Mouse (Mus musculus): ENCODE results near the gene Ezh1. TPM values are rescaled to one million over a fixed set of nuclear protein-coding genes. Genes with fewer than 3 reads are reported as not detected.

The Ezh1 gene
- polyA plus RNA-seq, 2 experiments from 2014 or later = 57.3 to 85.6 TPM

DNA sequence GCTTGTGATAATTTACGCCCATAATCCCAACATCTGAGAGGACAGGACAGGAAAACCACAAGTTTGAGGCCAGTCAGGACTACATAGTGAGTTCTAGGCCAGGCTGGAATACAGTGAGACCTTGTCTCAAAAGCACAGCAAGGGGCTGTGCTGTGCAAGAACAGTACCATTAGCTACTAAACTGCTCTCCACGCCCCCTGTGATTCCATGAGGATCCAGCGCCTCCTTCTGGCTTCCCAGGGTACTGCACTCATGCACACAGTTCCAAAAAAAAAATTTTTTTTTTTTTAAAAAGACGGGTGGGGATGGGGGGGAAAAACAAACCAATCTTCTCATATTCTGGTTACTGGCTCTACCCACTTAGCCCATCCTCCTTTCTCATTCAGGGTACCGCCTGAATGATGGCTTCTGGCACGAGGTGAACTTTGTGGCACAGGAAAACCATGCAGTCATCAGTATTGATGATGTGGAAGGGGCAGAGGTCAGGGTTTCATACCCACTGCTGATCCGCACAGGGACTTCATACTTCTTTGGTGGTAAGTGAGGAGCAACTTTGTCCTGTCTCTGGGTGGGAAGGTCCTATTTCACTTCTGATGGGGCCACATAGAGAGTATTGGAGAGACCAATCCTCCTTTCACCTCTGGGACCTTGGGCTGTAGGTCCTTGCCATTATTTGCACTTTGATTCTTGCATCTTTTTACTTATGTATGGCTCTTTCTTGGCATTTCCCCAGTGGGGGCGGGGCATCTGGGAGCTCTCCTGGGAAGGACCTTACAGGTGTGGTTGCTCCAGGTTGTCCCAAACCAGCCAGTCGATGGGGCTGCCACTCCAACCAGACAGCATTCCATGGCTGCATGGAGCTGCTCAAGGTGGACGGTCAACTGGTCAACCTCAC is 45.2 kb downstream of the Ezh1 start:
- ATAC-seq = no peak

DNA sequence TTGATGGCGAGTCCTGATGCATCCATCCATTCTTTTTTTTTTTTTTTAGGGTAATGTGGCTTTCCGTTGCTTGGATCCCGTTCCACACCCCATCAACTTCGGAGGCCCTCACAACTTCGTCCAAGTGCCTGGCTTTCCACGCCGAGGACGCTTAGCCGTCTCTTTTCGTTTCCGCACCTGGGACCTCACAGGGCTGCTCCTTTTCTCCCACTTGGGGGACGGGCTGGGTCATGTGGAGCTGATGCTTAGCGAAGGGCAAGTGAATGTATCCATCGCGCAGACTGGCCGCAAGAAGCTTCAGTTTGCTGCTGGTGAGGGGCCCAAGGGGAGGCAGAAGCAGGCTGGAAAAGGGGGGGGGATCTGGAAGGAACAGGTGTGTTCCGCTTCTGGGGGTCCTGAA is 46.0 kb downstream of the Ezh1 start:
- ATAC-seq = no peak

DNA sequence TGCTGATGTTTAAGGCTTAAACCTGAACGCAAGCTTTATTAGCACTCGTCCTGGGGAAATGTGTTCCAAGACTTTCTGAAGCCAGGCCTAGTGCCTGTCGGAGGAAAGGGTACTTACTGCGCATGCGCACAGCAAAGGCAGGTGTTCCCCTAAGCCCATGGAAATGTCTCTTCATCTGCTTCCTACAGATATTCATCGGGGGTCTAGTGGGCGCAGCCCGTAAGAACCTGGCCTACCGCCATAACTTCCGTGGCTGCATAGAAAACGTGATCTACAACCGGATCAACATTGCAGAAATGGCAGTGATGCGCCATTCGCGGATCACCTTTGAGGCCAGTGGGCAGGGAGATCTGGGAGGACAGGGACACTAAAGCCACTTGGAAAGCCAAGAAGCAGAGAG is 47.0 kb downstream of the Ezh1 start:
- ATAC-seq = no peak

DNA sequence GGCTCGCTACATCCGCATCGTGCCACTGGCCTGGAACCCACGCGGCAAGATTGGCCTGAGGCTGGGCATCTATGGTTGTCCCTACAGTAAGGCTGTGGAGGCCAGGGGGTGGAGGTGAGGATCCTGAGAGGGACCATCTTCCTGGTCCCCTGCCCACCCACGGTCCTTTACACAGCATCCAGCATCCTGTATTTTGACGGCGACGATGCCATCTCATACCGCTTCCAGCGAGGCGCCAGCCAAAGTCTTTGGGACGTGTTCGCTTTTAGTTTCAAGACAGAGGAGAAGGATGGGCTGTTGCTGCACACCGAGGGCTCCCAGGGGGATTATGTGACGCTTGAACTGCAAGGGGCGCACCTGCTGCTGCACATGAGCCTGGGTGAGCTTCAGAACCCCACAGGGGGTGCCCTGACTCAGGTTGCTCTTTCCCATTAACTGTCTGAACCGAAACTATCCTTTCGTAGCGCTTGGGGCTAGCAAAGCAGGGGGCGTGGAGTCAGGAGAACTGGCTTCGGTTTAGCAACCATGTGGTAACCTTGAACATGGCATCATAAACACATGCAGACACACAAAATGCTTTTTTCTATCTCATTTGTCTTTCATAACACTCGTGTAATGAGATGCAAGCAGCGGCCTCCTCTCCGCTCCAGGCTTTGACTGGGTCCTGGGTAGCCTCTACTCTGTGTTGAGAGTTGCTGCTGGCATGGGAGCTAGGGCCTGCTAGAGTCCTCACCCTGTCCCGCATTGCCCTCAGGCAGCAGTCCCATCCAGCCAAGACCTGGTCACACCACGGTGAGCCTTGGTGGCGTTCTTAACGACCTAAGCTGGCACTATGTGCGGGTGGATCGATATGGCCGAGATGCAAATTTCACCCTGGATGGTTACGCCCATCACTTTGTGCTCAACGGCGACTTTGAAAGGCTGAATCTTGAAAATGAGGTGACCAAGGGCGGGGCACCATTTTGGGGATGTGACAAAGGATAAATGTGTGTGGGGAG is 47.9 kb downstream of the Ezh1 start:
- no peak for ATAC-seq

GRCm38 (mm10) chr11:101176933-101177773 is 49.1 kb downstream of the Ezh1 start:
- peak; percentile 35 for ATAC-seq

DNA sequence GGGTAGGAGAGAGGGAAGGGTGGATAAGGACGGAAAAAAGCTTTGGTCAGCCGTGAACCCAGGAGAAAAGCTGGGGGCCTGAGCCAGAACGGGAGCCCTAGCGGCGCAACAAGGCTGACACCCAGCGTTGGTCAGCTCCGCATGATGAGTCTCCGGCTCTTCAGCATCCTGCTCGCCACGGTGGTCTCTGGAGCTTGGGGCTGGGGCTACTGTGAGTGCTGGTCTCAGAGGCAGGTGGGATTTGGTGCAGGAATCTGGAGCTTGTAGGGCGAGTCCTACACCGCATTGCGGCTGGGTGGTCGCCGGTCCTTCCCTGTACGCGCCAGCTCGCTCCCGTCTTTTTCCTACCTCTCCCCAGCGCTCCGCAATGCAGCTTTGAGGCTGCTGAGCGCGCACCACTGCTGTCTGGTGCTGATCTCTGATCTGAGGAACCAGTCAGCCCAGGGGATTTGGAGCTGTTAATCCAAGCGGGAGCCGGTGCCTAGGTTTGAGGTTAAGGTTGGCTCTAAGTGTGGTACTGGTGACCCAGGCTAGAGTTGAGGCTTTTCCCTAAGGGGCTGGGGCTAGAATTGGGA is 50.1 kb downstream of the Ezh1 start:
- no peak for ATAC-seq

DNA sequence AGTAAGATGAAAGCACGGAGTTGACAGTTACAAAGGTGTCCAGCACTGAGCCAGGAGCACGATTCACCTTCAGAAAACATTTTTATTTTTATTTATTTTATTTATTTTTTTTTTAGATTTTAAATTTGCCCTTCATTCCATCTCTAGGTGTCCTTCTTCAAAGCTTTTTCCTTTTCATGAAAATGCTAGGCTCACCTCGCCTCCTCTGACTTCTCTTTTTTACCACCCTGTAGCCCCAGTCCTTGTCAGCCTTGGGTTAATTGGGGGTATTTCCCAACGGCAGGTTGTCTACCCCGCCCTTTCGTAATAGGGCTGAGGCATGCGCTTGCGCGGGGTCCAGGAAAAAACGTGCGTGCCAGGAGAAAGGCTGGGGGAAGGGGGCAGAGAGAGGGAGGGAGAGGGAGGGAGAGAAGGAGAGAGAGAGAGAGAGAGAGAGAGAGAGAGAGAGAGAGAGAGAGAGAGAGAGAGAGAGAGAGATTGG is 50.6 kb downstream of the Ezh1 start:
- ATAC-seq = no peak

DNA sequence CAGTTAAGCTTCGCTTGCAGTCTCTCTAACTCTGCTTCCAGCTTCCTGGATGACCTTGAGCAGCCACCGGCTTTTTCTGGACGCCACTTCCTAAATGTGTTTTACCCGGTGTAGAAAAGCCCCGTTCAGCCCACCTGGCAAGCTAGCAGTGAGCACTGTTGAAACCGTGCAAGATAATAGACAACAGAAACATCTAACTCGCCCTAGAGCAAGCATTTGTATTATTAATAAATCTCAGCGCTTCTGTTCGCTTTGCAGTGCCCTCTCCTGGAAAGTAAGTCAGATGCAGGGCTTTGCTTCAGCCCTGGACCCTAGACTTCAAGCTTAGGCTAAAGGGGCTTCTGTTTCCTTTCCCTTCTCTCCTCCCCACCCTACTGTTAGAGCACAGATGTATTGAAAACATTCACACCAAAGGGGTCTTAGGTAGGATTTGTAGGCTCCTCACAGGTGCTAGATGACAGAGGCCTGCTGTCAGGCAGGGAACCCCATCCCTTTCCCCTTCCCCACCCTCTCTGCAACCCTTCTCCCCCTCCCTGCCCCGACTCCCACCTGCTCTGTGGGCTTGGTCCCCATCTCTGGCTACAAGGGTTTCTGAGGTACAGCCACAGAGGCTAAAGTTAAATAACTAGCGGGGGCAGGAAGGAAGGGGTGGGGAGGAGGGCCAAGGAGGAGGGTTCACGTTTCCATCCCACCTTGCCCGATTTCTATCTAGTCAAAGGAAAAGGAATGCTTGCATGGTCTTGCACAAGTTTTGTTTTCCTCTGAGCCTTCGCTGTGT is 51.2 kb downstream of the Ezh1 start, which contains the start of gene Ccr10:
Ccr10 (minus strand) TSS at position 593 of the 778 bp plus-strand sequence.
- ATAC-seq = no peak

DNA sequence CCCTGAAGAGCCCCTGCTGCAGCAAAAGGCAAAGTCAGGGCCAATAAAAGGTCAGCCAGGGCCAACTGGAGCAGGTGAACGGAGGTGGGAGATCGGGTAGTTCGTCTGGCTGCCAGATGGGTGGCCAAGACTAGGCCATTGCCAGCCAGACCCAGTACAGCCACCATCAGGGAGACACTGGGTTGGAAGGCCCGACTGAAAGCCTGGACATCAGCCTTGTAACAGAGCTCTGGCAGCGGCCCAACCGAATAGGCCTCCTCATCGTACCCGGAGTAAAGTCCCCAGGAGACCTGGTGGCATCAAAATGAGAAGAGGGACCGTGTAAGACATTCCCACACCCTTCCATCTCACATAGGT is 51.9 kb downstream of the Ezh1 start:
- ATAC-seq = no peak

DNA sequence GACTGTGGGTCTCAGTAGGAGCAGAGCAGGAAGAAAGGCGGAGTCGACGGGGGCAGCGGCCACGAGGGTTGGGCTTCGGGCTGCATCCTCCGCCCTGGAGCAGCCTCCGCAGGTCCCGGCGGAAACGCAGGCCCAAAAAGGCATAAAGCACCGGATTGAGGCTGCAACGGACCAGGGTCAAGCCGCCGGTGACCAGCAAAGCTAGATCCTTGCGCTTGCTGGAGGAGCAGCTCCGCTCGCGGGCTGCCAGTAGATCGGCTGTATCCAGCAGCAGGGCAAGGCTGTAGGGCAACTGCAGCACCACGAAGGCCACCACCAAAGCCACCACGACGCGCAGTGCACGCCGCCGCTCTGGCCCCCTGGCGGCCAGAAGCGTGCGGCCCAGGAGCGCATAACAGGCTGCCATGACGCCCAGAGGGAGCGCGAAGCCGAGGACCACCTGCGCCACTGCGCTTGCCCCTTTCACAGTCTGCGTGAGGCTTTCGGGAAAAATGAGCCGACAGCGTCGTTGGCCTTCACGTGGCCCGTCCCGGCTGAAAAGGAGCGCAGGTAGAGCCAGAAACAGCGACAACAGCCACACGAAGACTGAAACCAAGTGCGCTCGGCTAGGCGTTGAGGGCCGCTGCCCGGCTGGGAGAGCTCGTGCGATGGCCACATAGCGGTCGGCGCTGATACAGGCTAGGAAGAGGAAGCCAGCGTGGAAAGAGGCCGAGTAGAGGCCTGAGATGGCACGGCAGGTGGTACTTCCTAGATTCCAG is 52.5 kb downstream of the Ezh1 start:
- peak; percentile 86 for ATAC-seq

- no peak for ATAC-seq
These were observed 53.2 kb downstream of the Ezh1 start for GRCm38 (mm10) chr11:101173112-101173511.

DNA sequence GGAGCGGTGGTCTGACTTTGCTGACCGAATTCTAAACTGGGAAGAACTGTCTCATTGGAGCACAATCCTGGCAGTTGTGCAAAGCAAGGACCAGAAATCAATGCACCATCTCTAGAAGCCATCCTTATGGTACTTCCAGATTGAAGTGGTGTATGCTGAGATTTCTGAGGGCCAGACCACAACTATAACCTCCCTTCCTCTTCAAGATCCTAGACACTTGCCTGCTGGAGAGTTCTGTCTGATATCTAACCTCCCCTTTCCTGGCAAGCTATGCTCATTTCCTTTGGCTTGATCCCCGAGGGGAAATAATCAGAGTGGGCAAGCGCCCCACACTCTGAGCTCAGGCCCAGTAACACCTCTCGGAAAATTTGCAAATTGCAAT is 53.8 kb downstream of the Ezh1 start:
- ATAC-seq = no peak

DNA sequence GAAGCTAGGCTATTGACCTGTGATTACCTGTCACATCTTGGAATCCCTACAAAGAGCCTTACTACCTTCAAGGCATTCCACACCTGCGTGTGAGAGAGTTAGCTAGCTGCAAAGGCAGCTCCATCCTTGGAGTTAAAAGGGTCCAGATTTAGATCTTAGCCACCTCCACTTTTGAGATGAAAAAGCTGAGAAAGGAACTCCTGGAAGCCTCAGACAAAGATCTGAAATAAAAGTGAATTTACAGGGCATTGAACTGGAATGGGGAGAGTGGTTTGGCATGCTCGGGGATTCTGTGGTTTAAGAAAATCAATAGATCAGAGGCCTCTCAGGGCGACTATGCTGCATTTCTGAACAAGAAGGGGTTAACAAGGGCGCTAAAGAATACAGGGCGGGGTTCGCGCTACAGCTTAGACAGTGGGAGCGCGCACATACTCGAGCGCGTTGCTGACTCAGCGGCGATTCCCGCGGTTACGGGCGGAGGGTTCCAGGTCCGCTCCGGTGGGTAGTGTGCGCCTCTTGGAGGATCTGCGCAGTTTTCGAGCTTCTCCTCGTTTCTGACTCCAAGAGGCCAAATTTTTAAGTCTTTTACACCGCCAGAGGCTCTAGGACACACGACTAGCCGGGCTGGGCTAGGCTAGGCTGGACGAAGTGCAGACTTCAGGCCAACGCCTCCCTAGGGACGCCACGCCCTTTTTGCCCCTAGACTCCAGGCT is 54.4 kb downstream of the Ezh1 start:
- ATAC-seq = no peak

- peak; percentile 49 for ATAC-seq
These were observed 55.3 kb downstream of the Ezh1 start, which contains the start of gene Plekhh3 for GRCm38 (mm10) chr11:101170811-101171610. Gene Plekhh3 (minus strand): TSS chr11:101171351.

DNA sequence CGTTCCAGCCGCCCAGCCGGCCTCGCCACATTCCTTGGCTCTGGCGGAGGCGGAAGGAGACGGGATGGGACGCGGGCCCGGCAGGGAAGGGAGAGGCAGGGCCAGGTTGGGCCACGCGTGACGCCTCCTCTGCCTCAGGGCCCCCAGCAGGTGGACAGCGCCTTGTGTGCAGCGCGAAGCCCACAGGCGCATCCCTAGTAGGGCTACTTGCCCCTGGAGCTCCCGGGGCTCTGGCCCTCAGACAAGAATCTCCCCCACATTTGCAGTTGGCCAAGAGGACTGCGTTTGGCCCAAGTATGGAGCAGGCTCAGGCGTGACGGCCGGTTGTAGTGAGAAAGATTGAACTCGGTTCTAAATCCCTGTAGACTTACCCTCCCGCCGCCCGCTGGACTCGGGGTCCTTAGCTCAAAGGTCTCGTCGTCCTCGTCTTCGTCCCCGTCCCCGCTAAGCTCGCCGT is 55.9 kb downstream of the Ezh1 start, which contains the start of gene Cntnap1:
Cntnap1 (plus strand) TSS at position 170 of the 457 bp plus-strand sequence.
- ATAC-seq = no peak

GRCm38 (mm10) chr11:101169301-101170107 is 56.8 kb downstream of the Ezh1 start:
- no peak for ATAC-seq

DNA sequence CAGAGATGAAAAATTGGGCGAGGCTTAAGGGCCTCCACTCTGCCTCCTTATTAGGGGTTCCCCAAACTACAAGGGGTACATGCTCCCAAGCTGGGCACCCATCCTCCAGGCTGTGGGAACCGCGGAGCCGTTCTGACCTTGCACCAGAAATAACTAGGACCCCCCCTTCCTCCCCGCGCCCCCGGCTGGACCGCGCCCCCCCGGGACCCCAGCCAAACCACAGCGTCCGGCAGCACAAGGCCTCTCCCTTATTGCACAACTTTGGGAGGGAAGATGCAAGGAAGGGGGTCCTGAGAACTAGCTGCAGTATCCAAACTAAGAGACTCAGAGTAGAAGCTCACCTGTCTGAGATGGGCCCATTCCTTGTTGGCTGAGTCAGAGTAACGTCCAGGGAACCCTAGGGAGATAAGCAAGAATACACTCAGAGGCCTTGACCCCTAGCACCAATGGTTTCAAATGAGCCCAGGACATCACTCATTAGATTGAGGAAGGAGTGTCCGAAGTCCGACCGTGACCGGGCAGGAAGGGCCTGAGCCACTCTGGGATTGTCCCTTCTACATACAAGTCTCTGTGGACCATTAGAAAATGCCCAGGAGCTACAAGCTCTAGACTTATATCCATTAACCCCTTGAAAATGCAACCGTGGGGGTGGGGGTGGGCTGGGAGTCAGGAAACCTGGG is 57.8 kb downstream of the Ezh1 start:
- ATAC-seq = no peak
